Mouse (Mus musculus): ENCODE results near the gene Slc24a2. TPM values are rescaled to one million over a fixed set of nuclear protein-coding genes. Genes with fewer than 3 reads are reported as not detected.

The Slc24a2 gene
- polyA plus RNA-seq, 2 experiments, result 0.62 to 1.3 TPM

DNA sequence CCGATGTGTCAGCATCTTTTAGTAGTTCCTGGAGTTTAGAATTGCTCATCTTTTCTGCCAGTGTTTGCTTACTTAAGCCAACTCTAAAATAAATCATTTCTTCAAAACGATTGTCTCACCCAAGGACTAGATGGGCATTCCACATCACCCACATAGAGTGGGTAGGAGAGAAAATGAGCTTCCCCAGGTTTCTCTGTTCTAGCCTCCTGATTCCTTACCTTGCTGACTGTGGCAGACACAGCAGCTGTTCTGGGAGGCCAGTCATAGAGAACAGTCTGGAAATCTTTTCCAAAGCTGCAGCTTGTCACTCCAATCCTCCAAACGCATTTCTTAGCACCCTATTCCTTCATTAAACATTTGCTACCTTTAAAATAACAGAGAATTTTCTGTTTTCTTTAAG lies 29.0 kb downstream of the Slc24a2 start:
- 75% methylated on average over 3 of the region's 3 CpGs for WGBS
- H3K36me3 ChIP-seq (ENCODE audit: control insufficient read depth, insufficient read depth, low read length), result no peaks in the 10 kb centered on the region
- DNase-seq (ENCODE audit: low spot score) (no peak), ATAC-seq (ENCODE audit: low FRiP score, low read depth) (no peak)
- no peak overlapping the region for H3K4me2 ChIP-seq (replicated peaks; ENCODE audit: low read depth, low read length, severe bottlenecking)
- no peak for TF ChIP-seq POLR2A (IDR thresholded peaks at IDR 0.05; ENCODE audit: borderline replicate concordance, extremely low read depth, insufficient read depth, insufficient read length)
- H3K27ac ChIP-seq (replicated peaks; ENCODE audit: low read depth, low read length), result no peak overlapping the region
- H3K4me1 ChIP-seq (ENCODE audit: control insufficient read depth, insufficient read depth, low read length), result no peaks in the 10 kb centered on the region
- H3K4me3 ChIP-seq (replicated peaks; ENCODE audit: low read length), result no peak overlapping the region
- H3K9ac ChIP-seq (ENCODE audit: low read depth, low read length, severe bottlenecking), result no peak overlapping the region
- no peaks in the 10 kb centered on the region for H3K9me3 ChIP-seq (ENCODE audit: control insufficient read depth, low read length)
- H3K27me3 ChIP-seq (ENCODE audit: control insufficient read depth, insufficient read depth, low read length), result no peaks in the 10 kb centered on the region

- H3K9ac ChIP-seq (ENCODE audit: low read depth, low read length, severe bottlenecking), result no peak overlapping the region
- H3K9me3 ChIP-seq (ENCODE audit: control insufficient read depth, low read length), result no peaks in the 10 kb centered on the region
- no peak overlapping the region for H3K27ac ChIP-seq (replicated peaks; ENCODE audit: low read depth, low read length)
- TF ChIP-seq POLR2A (IDR thresholded peaks at IDR 0.05; ENCODE audit: borderline replicate concordance, extremely low read depth, insufficient read depth, insufficient read length), result no peak
- no peak overlapping the region for H3K4me3 ChIP-seq (replicated peaks; ENCODE audit: low read length)
- ATAC-seq (ENCODE audit: low FRiP score, low read depth), result no peak
- H3K4me2 ChIP-seq (replicated peaks; ENCODE audit: low read depth, low read length, severe bottlenecking), result no peak overlapping the region
- H3K36me3 ChIP-seq (ENCODE audit: control insufficient read depth, insufficient read depth, low read length), result no peaks in the 10 kb centered on the region
- 59% methylated on average over 10 of the region's 10 CpGs for WGBS
- no peaks in the 10 kb centered on the region for H3K27me3 ChIP-seq (ENCODE audit: control insufficient read depth, insufficient read depth, low read length)
- peak; percentile 26 for DNase-seq (ENCODE audit: low spot score)
- H3K4me1 ChIP-seq (ENCODE audit: control insufficient read depth, insufficient read depth, low read length), result no peaks in the 10 kb centered on the region
These were observed 45.9 kb downstream of the Slc24a2 start for GRCm38 (mm10) chr4:87184147-87184930.

GRCm38 (mm10) chr4:87177116-87177515 lies 53.2 kb downstream of the Slc24a2 start:
- DNase-seq (ENCODE audit: low spot score), result no peak
- WGBS, result 80% methylated on average over 3 of the region's 3 CpGs
- no peak for ATAC-seq (ENCODE audit: low FRiP score, low read depth)
- Histone ChIP-seq H3K9ac (ENCODE audit: low read depth, low read length, severe bottlenecking) (no peak overlapping the region), H3K9me3 (ENCODE audit: control insufficient read depth, low read length) (no peaks in the 10 kb centered on the region), H3K27me3 (ENCODE audit: control insufficient read depth, insufficient read depth, low read length) (no peaks in the 10 kb centered on the region), H3K27ac (replicated peaks; ENCODE audit: low read depth, low read length) (no peak overlapping the region), H3K4me1 (ENCODE audit: control insufficient read depth, insufficient read depth, low read length) (no peaks in the 10 kb centered on the region), H3K4me2 (replicated peaks; ENCODE audit: low read depth, low read length, severe bottlenecking) (no peak overlapping the region), H3K36me3 (ENCODE audit: control insufficient read depth, insufficient read depth, low read length) (no peaks in the 10 kb centered on the region), H3K4me3 (replicated peaks; ENCODE audit: low read length) (no peak overlapping the region)
- TF ChIP-seq POLR2A (IDR thresholded peaks at IDR 0.05; ENCODE audit: borderline replicate concordance, extremely low read depth, insufficient read depth, insufficient read length), result no peak

GRCm38 (mm10) chr4:87163945-87164344 lies 66.3 kb downstream of the Slc24a2 start:
- ATAC-seq (ENCODE audit: low FRiP score, low read depth), result no peak
- Histone ChIP-seq H3K27ac (replicated peaks; ENCODE audit: low read depth, low read length) (no peak overlapping the region), H3K4me1 (ENCODE audit: control insufficient read depth, insufficient read depth, low read length) (no peaks in the 10 kb centered on the region), H3K4me3 (replicated peaks; ENCODE audit: low read length) (no peak overlapping the region), H3K27me3 (ENCODE audit: control insufficient read depth, insufficient read depth, low read length) (no peaks in the 10 kb centered on the region), H3K36me3 (ENCODE audit: control insufficient read depth, insufficient read depth, low read length) (no peaks in the 10 kb centered on the region), H3K9ac (ENCODE audit: low read depth, low read length, severe bottlenecking) (no peak overlapping the region), H3K4me2 (replicated peaks; ENCODE audit: low read depth, low read length, severe bottlenecking) (no peak overlapping the region), H3K9me3 (ENCODE audit: control insufficient read depth, low read length) (no peaks in the 10 kb centered on the region)
- 86% methylated on average over 6 of the region's 6 CpGs for WGBS
- TF ChIP-seq POLR2A (IDR thresholded peaks at IDR 0.05; ENCODE audit: borderline replicate concordance, extremely low read depth, insufficient read depth, insufficient read length), result no peak
- DNase-seq (ENCODE audit: low spot score), result no peak

GRCm38 (mm10) chr4:87158053-87158452 lies 72.2 kb downstream of the Slc24a2 start:
- WGBS, result 79% methylated on average over 4 of the region's 4 CpGs
- Histone ChIP-seq H3K4me2 (replicated peaks; ENCODE audit: low read depth, low read length, severe bottlenecking) (no peak overlapping the region), H3K9me3 (ENCODE audit: control insufficient read depth, low read length) (no peaks in the 10 kb centered on the region), H3K36me3 (ENCODE audit: control insufficient read depth, insufficient read depth, low read length) (no peaks in the 10 kb centered on the region), H3K27ac (replicated peaks; ENCODE audit: low read depth, low read length) (no peak overlapping the region), H3K27me3 (ENCODE audit: control insufficient read depth, insufficient read depth, low read length) (no peaks in the 10 kb centered on the region), H3K4me3 (replicated peaks; ENCODE audit: low read length) (no peak overlapping the region), H3K9ac (ENCODE audit: low read depth, low read length, severe bottlenecking) (no peak overlapping the region), H3K4me1 (ENCODE audit: control insufficient read depth, insufficient read depth, low read length) (no peaks in the 10 kb centered on the region)
- DNase-seq (ENCODE audit: low spot score) (no peak), ATAC-seq (ENCODE audit: low FRiP score, low read depth) (no peak)
- no peak for TF ChIP-seq POLR2A (IDR thresholded peaks at IDR 0.05; ENCODE audit: borderline replicate concordance, extremely low read depth, insufficient read depth, insufficient read length)

Data from limb, embryonic 14.5 days (tissue).